19 mouse cellular contexts compared by ENCODE assay signal in the genomic region with DNA sequence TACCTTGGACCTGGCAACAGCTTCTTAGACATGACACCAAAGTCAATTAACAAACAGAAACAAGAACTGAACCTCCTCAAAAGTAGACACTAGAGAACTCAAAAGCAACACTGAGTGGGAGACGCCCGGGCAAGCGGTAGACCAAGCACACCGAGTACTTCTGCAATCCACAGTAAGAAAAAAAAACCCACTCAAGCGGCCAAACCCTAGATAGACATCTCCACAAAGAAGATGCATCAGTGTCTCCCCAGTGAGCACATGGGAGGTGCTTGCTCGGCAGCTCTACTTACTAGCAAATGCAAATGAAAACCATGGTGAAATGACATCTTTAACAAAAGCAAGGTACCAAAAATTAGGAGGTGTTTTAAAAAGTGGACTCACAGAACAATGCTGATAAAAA.
DNase-seq lines count a peak whose midpoint lies in the region; ATAC-seq and TF ChIP-seq lines count a peak whose summit lies in the region.
"Had no signal": no experiment of that assay in that cellular context is flagged by ENCODE, and none has a peak within 500 bp of the region (broad histone marks: within the 10 kb centered on the region; RNA-seq: fewer than 3 reads in every experiment).

No protein-coding gene starts in this region.

- peak; percentile 52; the same call in 1 of the 2 replicates for ATAC-seq in frontal cortex, adult (ENCODE audit: low TSS enrichment)
- ATAC-seq in hindbrain, embryonic 13.5 days (ENCODE audit: low FRiP score), result no peak
- ATAC-seq: midbrain, embryonic 16.5 days had no signal

- no peaks in the 10 kb centered on the region for H3K36me3 ChIP-seq in thymus, adult 2 months (ENCODE audit: control insufficient read depth, insufficient read depth, low read length)
- no peaks in the 10 kb centered on the region for H3K36me3 ChIP-seq in splenic B cell, adult 2 months (ENCODE audit: control insufficient read depth, insufficient read depth, low read length, poor library complexity, severe bottlenecking)
- H3K36me3 ChIP-seq in hindbrain, embryonic 13.5 days, result no peaks in the 10 kb centered on the region
- H3K36me3 ChIP-seq: embryonic facial prominence, embryonic 15.5 days; heart, embryonic 13.5 days; liver, embryonic 15.5 days had no signal

- H3K27me3 ChIP-seq in thymus, adult 2 months (ENCODE audit: control insufficient read depth, insufficient read depth, low read length), result no peaks in the 10 kb centered on the region
- H3K27me3 ChIP-seq in splenic B cell, adult 2 months (ENCODE audit: control insufficient read depth, insufficient read depth, low read length, poor library complexity, severe bottlenecking), result no peaks in the 10 kb centered on the region
- no peaks in the 10 kb centered on the region for H3K27me3 ChIP-seq in hindbrain, embryonic 13.5 days
- H3K27me3 ChIP-seq: embryonic facial prominence, embryonic 15.5 days; heart, embryonic 13.5 days; liver, embryonic 15.5 days had no signal

- TF ChIP-seq CTCF in thymus, adult 2 months (IDR thresholded peaks at IDR 0.05; ENCODE audit: borderline replicate concordance, control insufficient read depth, extremely low read depth, insufficient read depth, low read length, poor library complexity), result no peak
- no peak for TF ChIP-seq CTCF in bone marrow macrophage, adult 2 months (IDR thresholded peaks at IDR 0.05; ENCODE audit: low read depth, low read length)

- no peak for DNase-seq in frontal cortex, postnatal 25 days (ENCODE audit: low spot score in 2 of 2)
- DNase-seq in thymus, adult 2 months, result no peak
- DNase-seq in thymus, postnatal 0 days (ENCODE audit: low spot score), result no peak
- DNase-seq in splenic B cell, adult 2 months (ENCODE audit: low read depth, low spot score), result peak; percentile 43
- DNase-seq in adipocyte (ENCODE audit: low spot score), result no peak
- DNase-seq: adrenal gland, adult 8-10 months; cerebellum, adult 9-11 months; embryo, embryonic 11 days; kidney, adult 18-20 months; kidney, postnatal 10 days; layer of hippocampus, adult 9-11 months; thymus, adult 18-20 months had no signal

- no peak overlapping the region for H3K9ac ChIP-seq in hindbrain, embryonic 13.5 days
- H3K9ac ChIP-seq: embryonic facial prominence, embryonic 15.5 days; heart, embryonic 13.5 days; liver, embryonic 15.5 days had no signal

- 5% methylated on average over 6 of the region's 6 CpGs for WGBS in thymus, adult 2 months
- 88% methylated on average over 6 of the region's 6 CpGs for WGBS in hindbrain, embryonic 13.5 days

- no peak overlapping the region for H3K4me3 ChIP-seq in thymus, adult 2 months (ENCODE audit: control insufficient read depth, insufficient read depth, low read length)
- peak overlapping the region; percentile 41; the same call in 1 of the 2 replicates for H3K4me3 ChIP-seq in bone marrow macrophage, adult 2 months (ENCODE audit: insufficient read depth, low read length)
- no peak overlapping the region for H3K4me3 ChIP-seq in hindbrain, embryonic 13.5 days
- H3K4me3 ChIP-seq: embryonic facial prominence, embryonic 15.5 days; heart, embryonic 13.5 days; liver, embryonic 15.5 days had no signal

- H3K9me3 ChIP-seq in hindbrain, embryonic 13.5 days, result no peaks in the 10 kb centered on the region
- H3K9me3 ChIP-seq: embryonic facial prominence, embryonic 15.5 days; heart, embryonic 13.5 days; liver, embryonic 15.5 days had no signal

- H3K4me2 ChIP-seq in hindbrain, embryonic 13.5 days, result no peak overlapping the region
- H3K4me2 ChIP-seq: embryonic facial prominence, embryonic 15.5 days; heart, embryonic 13.5 days; liver, embryonic 15.5 days had no signal

- TF ChIP-seq POLR2A in thymus, adult 2 months (IDR thresholded peaks at IDR 0.05; ENCODE audit: control insufficient read depth, extremely low read depth, insufficient read depth, low read length, poor library complexity), result no peak
- no peak for TF ChIP-seq POLR2A in bone marrow macrophage, adult 2 months (IDR thresholded peaks at IDR 0.05; ENCODE audit: borderline replicate concordance, low read depth, low read length)

- peak overlapping the region; percentile 28; the same call in 1 of the 2 replicates for H3K27ac ChIP-seq in thymus, adult 2 months (ENCODE audit: control insufficient read depth, insufficient read depth, low read length)
- peak overlapping the region; percentile 58 for H3K27ac ChIP-seq in bone marrow macrophage, adult 2 months (ENCODE audit: insufficient read depth, low read depth, low read length)
- H3K27ac ChIP-seq in hindbrain, embryonic 13.5 days, result no peak overlapping the region
- H3K27ac ChIP-seq: embryonic facial prominence, embryonic 15.5 days; heart, embryonic 13.5 days; liver, embryonic 15.5 days had no signal

- H3K4me1 ChIP-seq in thymus, adult 2 months (replicated peaks; ENCODE audit: control insufficient read depth, insufficient read depth, low read length), result peaks cover 28% of the 10 kb centered on the region
- H3K4me1 ChIP-seq in bone marrow macrophage, adult 2 months (ENCODE audit: control insufficient read depth, insufficient read depth, low read length), result peaks cover 13% of the 10 kb centered on the region
- peaks cover 20% of the 10 kb centered on the region for H3K4me1 ChIP-seq in hindbrain, embryonic 13.5 days (replicated peaks)
